Mouse (Mus musculus): ENCODE results near the gene Rap1gap. TPM values are rescaled to one million over a fixed set of nuclear protein-coding genes. Genes with fewer than 3 reads are reported as not detected.

Gene Rap1gap
- total RNA-seq (2021), result 1 to 10 TPM; 4.1 to 4.8 TPM
- long read RNA-seq, experiment 1, partial matches to known transcripts, result 5 of 6 reads
- long read RNA-seq, experiment 1, other reads (novel, unspliced or antisense), result 1 of 6 reads
- long read RNA-seq, experiment 2, partial matches to known transcripts, result 6 of 11 reads
- long read RNA-seq, experiment 2, other reads (novel, unspliced or antisense), result 3 of 11 reads

GRCm38 (mm10) chr4:137664433-137664979 is at the start of gene Rap1gap:
Gene Rap1gap, plus strand, starts transcription at chr4:137664726.
- DNase-seq, result peak; percentile 52
- intact Hi-C loops (cut with DNase I; ENCODE audit: low total_unique reads), result no loop called here

DNA sequence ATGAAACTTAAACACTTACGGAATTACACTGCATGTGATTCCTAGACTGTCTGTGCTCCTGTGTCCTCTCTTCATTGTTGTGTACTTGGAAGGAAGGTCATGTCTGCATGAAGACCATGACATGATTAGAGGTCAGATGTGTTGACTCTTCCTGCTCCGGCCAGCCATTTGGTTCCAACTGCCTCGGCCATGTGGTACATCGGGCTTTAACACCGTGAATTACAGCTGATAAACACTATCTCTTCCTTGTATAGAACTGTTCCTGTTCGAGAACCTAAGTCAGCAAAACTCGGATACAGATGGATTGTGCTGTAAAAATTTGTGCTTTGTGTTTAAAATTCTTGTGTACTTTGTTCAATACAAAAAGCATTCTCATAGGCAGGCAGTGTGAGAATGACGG is 41.7 kb upstream of the Rap1gap start:
- intact Hi-C loops (cut with DNase I; ENCODE audit: low total_unique reads), result no loop called here
- no peak for DNase-seq

- intact Hi-C loops (cut with DNase I; ENCODE audit: low total_unique reads), result no loop called here
- DNase-seq, result no peak
Measured at GRCm38 (mm10) chr4:137627476-137628235, 36.9 kb upstream of the Rap1gap start.

GRCm38 (mm10) chr4:137628400-137628799 is 36.1 kb upstream of the Rap1gap start:
- intact Hi-C loops (cut with DNase I; ENCODE audit: low total_unique reads), result no loop called here

DNA sequence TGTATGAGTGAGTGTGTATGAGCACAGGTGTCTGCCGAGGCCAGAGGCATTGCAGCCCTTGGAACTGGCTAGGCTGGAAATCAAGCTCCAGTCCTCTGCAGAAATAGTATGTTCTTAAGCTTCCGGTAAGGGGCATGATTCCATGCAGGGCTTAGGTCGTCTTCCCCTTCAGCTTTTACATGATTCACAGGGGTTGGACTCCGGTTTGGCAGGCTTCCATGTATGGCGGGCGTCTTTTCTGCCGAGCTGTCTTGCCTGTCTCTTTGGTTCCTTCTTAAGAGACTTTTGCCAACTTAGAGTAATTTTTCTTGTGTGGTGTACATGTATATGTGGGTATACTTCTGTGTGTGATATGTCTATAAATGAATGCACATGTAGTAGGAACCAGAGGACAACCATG is 35.2 kb upstream of the Rap1gap start:
- intact Hi-C loops (cut with DNase I; ENCODE audit: low total_unique reads), result no loop called here
- DNase-seq, result peak; percentile 16

More at GRCm38 (mm10) chr4:137628400-137628799, 36.1 kb upstream of the Rap1gap start:
- DNase-seq, result no peak

DNA sequence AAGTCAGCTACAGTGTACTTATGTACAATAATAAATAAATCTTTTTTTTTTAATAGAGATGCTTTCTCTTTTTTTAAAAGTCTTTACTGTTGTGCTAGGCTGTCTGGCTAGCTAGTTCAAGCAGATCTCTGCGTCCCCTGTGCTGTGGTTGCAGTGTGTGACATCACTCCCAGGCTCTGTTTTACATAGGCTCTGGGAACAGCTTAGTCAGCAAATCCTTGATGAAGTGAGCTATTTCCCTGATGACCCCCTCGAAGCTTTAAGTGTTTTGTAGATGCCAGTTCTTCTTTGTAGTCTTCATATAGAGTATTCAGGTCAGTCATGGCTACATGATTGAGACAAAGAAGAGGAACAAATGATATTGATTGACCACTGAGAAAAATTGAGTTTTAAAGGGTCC is 34.4 kb upstream of the Rap1gap start:
- no peak for DNase-seq
- intact Hi-C loops (cut with DNase I; ENCODE audit: low total_unique reads), result no loop called here

- no peak for DNase-seq
Measured at GRCm38 (mm10) chr4:137631596-137631995, 32.9 kb upstream of the Rap1gap start.

DNA sequence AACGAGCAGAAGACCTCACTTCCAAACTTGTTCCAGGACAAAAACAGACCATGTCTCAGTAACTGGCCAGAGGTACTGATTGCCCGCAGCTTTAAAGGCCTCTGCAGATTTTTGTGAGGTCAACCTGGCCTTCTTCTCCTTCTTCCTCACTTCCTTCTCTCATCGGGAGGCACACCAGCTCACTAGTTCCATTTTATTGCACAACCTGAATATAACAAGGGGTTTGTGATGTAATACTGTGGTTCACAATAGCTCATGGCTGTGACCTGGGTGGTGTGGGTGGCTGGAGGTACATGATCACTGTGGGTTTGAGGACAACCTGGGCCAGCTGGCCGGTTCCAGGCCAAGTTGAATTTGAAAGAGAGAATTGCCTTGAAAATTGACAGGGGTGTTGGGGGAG is 31.1 kb upstream of the Rap1gap start:
- no peak for DNase-seq
- intact Hi-C loops (cut with DNase I; ENCODE audit: low total_unique reads), result no loop called here

More at GRCm38 (mm10) chr4:137631596-137631995, 32.9 kb upstream of the Rap1gap start:
- intact Hi-C loops (cut with DNase I; ENCODE audit: low total_unique reads), result no loop called here

- no peak for DNase-seq
- intact Hi-C loops (cut with DNase I; ENCODE audit: low total_unique reads), result no loop called here
Measured at GRCm38 (mm10) chr4:137636597-137636996, 27.9 kb upstream of the Rap1gap start.

- DNase-seq, result no peak
Measured at GRCm38 (mm10) chr4:137641556-137641955, 23.0 kb upstream of the Rap1gap start.

GRCm38 (mm10) chr4:137642101-137642500 is 22.4 kb upstream of the Rap1gap start:
- DNase-seq, result no peak
- intact Hi-C loops (cut with DNase I; ENCODE audit: low total_unique reads), result no loop called here

More at GRCm38 (mm10) chr4:137641556-137641955, 23.0 kb upstream of the Rap1gap start:
- intact Hi-C loops (cut with DNase I; ENCODE audit: low total_unique reads), result no loop called here

DNA sequence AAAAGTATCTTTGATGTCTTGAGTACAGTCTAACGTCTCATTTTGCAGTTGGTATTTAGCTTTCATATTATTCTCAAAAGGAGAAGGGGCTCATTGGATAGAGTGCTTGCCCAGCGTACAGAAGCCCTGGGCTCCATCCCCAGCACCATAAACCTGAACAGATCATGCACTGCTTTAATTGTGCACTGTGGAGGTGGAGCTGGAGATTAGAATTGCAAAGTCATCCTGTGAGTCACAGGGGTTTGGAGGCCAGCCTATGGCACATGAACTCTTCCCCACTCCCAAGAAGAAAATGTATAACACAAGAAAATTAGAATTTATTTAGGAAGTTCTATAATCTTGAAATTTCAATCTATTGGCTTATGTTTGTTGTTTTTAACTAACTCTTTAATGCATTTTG is 21.1 kb upstream of the Rap1gap start:
- no peak for DNase-seq
- intact Hi-C loops (cut with DNase I; ENCODE audit: low total_unique reads), result no loop called here

GRCm38 (mm10) chr4:137646262-137646661 is 18.3 kb upstream of the Rap1gap start:
- intact Hi-C loops (cut with DNase I; ENCODE audit: low total_unique reads), result no loop called here

GRCm38 (mm10) chr4:137647648-137648047 is 16.9 kb upstream of the Rap1gap start:
- no peak for DNase-seq
- intact Hi-C loops (cut with DNase I; ENCODE audit: low total_unique reads), result no loop called here

More at GRCm38 (mm10) chr4:137646262-137646661, 18.3 kb upstream of the Rap1gap start:
- no peak for DNase-seq

GRCm38 (mm10) chr4:137648230-137648629 is 16.3 kb upstream of the Rap1gap start:
- DNase-seq, result no peak
- intact Hi-C loops (cut with DNase I; ENCODE audit: low total_unique reads), result no loop called here

GRCm38 (mm10) chr4:137650912-137651311 is 13.6 kb upstream of the Rap1gap start:
- DNase-seq, result no peak
- intact Hi-C loops (cut with DNase I; ENCODE audit: low total_unique reads), result no loop called here

DNA sequence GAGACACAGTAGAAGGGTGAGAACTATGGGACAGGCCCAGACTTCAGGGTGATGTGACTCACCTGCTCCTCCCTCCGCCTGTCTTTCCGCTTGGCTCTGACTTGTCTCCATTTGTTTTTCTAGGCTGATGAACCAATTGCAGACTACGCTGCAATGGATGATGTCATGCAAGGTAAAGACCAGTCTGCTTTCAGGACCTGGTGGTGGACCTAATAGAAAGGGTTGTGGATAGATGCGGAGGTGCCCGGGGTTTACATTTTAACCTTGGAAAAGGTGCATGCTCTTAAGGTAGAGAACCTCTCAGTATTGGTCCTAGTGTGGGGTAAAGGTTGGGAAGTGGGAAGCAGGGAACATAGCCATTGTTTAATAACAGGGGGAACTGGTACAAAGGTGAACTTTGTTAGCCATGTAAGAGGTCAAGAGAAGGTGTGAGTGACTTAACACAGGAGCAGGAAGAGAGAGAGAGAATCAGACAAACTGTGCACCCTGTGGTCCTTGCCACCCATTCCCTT is 11.6 kb upstream of the Rap1gap start:
- DNase-seq, result no peak
- intact Hi-C loops (cut with DNase I; ENCODE audit: low total_unique reads), result no loop called here

GRCm38 (mm10) chr4:137655241-137656031 is 9.1 kb upstream of the Rap1gap start:
- no peak for DNase-seq
- intact Hi-C loops (cut with DNase I; ENCODE audit: low total_unique reads), result no loop called here

GRCm38 (mm10) chr4:137657674-137658073 is 6.9 kb upstream of the Rap1gap start:
- intact Hi-C loops (cut with DNase I; ENCODE audit: low total_unique reads), result no loop called here
- DNase-seq, result no peak

GRCm38 (mm10) chr4:137659541-137659940 is 5.0 kb upstream of the Rap1gap start:
- DNase-seq, result no peak
- intact Hi-C loops (cut with DNase I; ENCODE audit: low total_unique reads), result no loop called here
